Mouse (Mus musculus): ENCODE measurements around the gene Upk1b.

- TF ChIP-seq CTCF (IDR thresholded peaks at IDR 0.05; ENCODE audit: extremely low read depth, insufficient read depth, insufficient read length, insufficient replicate concordance), result no peak
- TF ChIP-seq POLR2A (IDR thresholded peaks at IDR 0.05; ENCODE audit: low read depth, low read length), result no peak
Observed at GRCm38 (mm10) chr16:38743941-38744673, 56.0 kb downstream of the Upk1b start.
